Mouse (Mus musculus) stomach, postnatal 0 days (tissue): ENCODE results near the gene Epyc.

Experiments
- CTCF ChIP-seq: IDR thresholded peaks from 2 replicates; pipeline ENCODE4 v1.5.1; 2016; ENCODE audit warnings: antibody characterized with exemption, low read depth, mild to moderate bottlenecking, moderate library complexity
- EP300 ChIP-seq: optimal IDR thresholded peaks from 2 replicates; pipeline ENCODE3; 2016; ENCODE audit warnings: antibody characterized with exemption

- no peak for TF ChIP-seq CTCF
- no peak for TF ChIP-seq EP300
Observed at GRCm38 (mm10) chr10:97720625-97721024, 76.8 kb downstream of the Epyc start.
